Mouse (Mus musculus) E14TG2a.4 (cell line): ENCODE data around the gene Stk10.

Source experiments
- CTCF ChIP-seq: conservative IDR thresholded peaks from 2 replicates; pipeline ENCODE4 v1.5.1; 2014; ENCODE audit warnings: low read length
- POU5F1 ChIP-seq: IDR thresholded peaks from 2 replicates; pipeline ENCODE4 v1.6.1; 2014; ENCODE audit warnings: low read length, borderline replicate concordance

DNA sequence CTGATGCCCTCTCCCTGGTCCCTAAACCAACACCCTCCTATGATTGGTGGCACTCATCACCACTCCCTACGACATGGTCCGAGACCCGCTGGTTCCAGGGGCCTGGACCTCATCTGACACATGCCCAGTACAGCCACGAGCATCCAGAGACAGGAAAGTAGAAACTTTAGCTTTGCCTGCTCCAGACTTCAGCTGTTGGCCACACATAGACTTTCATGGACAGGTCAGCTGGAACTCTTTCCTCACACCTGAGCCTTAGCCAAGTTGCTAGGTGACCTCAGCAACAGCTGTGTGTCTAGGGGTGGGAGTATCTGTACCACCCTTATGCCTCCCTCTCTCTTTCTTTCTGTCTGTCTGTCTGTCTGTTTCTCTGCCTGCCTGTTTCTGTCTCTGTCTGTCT lies 15.1 kb downstream of the Stk10 start:
- no peak for TF ChIP-seq CTCF
- TF ChIP-seq POU5F1 = no peak
